Mouse (Mus musculus): ENCODE data around the gene Acsl3.

The Acsl3 gene

GRCm38 (mm10) chr1:78657671-78658440 is at the start of gene Acsl3, which contains the start of gene Utp14b:
TSS of gene Acsl3 (plus strand) at chr1:78657825.
TSS of gene Utp14b (plus strand) at chr1:78658038.
- peak; percentile 98 for DNase-seq

- DNase-seq: no peak
Measured at GRCm38 (mm10) chr1:78609134-78609907, 48.3 kb upstream of the Acsl3 start.

GRCm38 (mm10) chr1:78611039-78611438 is 46.6 kb upstream of the Acsl3 start:
- no peak for DNase-seq

DNA sequence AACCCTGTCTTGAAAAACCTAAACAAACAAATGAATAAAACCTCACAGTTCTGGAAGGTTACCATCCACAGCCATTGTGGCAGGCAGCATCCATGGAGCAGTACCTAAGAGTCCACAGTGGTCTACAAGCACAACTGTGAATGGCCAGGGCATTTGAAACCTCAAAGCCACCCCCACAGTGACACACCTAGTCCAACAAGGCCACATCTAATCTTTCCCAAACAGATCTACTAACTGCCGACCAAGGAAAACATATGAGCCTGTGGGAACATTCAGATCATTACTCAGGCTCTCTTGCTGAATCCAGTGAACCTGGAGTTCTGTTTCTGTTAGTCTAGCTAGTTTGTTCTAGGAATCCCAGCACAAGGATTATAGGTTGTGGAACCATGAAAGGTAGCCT is 44.7 kb upstream of the Acsl3 start:
- DNase-seq: no peak

- DNase-seq: no peak
Measured at GRCm38 (mm10) chr1:78624352-78624751, 33.3 kb upstream of the Acsl3 start.

DNA sequence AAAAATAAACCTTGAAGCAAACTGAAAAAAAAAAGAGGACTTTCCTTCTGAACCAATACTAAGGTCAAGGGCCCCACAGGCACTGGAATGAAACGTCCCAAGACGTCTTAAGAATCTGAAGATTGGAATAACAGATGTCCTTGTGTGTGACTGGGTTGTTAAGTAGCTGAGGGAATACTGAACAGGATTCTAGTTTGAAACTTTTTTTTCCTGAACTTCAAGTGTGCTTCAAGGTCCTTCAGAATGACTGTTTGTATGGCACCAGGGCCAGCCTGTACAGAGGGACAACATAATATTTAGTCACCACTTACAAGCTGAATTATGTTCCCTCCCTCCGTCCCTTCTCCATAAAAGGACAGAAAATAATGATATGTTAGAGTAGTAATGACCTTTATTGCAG is 23.1 kb upstream of the Acsl3 start:
- no peak for DNase-seq

GRCm38 (mm10) chr1:78640871-78641270 is 16.8 kb upstream of the Acsl3 start:
- DNase-seq: no peak

DNA sequence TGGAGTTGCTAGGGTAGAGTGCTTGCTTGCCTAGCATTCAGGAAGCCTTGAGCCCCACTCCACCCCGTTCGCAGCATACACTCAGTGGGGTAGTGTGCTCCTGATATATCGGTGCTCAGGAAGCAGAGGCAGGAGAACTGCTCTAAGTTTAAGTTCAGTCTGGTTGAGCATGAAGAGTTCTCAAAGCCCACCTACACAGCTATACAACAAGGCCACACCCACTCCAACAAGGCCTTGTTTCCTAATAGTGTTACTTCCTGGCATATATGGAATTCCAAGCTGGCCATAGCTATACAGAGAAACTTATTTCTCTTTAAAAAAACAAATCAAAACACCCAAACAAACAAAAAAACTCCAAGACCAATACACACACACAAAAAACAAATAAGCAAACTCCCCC is 15.8 kb upstream of the Acsl3 start:
- no peak for DNase-seq

DNA sequence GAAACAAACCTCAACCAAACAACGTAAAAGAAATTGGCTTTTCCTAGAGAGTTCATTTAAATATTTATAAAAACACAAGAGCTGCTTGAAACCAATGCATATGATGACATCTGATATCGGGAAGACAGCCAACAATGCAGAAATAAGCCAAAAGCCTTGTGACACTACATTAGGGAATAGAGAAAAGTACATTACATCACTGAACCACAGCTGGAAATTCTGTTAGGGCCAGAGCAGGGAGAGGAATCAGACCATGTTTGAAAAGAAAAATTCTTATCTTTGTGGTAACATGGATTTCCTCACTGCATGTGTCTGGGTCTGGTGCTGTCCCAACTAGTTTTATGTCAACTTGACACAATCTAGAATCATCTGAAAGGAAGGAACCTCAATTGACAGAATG is 15.4 kb upstream of the Acsl3 start:
- no peak for DNase-seq

- no peak for DNase-seq
Measured at GRCm38 (mm10) chr1:78647317-78647885, 10.2 kb upstream of the Acsl3 start.

DNA sequence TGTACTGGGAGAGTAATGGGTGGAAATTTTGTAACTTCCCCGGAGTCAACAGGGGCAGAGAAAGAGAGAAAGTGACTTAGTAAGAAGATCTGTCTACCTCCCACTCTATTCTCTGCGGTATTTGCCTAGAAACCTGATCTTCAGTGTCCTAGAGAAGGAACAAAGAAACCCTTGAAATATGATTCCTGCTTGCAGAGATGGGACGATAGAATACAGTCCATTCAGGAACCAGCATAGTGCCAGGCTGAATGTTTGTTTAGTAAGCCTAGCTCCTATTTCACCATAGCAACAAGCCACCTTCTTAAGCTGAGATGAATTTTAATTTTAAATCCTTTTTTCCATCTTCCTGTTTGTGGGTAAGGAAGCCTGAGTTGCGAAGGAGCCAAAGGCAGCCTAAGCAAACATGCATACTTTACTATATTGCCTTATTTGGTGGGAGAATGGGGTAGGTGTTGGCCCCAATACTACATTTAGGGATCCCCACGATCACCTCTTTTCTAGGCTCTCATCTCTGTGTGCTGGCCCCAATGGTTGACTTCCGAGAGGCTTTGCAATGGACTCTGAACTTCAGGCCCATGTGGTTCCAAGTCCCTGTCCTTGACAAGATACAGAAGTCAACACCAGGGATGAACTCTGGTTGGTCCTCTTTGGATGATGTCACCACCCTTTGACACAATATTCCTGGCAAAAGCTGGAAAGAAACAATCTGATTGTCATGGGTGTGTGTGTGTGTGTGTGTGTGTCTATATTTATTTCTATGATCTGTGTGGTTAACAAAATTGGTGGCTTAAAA is 8.2 kb upstream of the Acsl3 start:
- DNase-seq: no peak

- peak; percentile 70 for DNase-seq
Measured at GRCm38 (mm10) chr1:78656472-78656871, 1.2 kb upstream of the Acsl3 start.

GRCm38 (mm10) chr1:78657021-78657629 is 500 bp upstream of the Acsl3 start:
- DNase-seq: no peak

DNA sequence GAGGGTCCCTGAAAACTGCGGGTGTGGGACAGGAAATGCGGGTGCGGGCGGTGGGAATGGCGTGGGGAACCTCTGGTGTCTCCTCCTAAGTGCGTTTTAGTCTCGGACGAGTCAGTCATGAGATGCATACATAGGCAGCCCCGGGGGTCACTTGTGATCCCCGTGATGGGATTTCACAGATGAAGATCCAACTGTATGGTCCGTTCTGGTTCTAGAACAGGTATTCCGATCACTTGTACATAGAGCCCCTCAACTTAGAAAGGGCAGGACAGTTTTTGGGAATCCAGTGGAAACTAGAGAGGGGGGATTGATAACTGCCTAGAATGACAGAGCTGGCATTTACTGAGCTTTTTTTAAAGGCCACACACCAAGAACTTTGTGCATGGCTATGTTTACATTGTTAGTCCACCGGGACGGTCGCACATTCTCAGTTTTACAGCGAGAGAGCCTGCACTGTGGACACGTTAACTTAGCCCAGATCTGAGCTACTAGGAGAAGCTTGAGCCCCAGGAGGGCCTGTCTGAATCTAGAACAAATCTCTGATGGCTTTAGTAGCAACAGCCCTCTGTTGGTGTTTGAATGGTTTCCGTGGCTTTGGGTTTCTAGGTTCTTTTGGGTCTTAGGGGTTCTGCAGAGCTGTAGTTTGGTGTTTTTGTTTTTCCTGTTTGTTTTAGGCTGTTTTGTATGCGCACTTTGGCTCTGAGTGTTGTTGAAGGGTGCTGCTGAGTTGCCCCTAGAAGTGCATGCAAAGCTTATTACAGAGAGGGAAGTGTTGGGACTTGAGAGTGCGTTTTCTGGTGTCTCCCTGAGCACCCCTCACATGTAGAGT is 1.0 kb downstream of the Acsl3 start:
- peak; percentile 19 for DNase-seq

DNA sequence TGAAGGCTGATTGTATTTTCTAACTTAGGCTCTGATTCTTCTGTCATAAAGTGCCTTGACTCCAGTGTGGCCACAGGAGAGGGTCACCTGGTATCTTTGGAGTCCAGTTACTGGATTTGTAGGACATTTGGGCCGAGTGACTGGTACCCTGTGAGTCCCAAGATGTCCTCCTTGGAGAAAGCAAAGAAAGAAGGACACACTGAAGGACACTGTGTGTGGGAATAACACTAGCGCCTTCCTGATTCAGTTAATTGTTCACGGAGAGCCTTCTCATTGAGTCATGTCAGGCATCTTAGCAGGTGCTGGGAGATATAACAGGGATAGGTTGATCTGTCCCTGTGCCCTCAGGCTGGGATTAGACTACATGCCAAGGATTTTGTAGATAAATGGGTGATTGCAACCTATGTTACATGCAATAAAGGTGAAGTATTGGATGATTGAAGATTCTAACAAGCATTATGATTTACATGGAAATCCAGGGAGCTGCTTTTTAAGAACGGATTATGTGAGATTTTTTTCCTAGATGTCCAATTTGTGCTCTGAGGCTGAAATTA is 1.7 kb downstream of the Acsl3 start:
- no peak for DNase-seq

DNA sequence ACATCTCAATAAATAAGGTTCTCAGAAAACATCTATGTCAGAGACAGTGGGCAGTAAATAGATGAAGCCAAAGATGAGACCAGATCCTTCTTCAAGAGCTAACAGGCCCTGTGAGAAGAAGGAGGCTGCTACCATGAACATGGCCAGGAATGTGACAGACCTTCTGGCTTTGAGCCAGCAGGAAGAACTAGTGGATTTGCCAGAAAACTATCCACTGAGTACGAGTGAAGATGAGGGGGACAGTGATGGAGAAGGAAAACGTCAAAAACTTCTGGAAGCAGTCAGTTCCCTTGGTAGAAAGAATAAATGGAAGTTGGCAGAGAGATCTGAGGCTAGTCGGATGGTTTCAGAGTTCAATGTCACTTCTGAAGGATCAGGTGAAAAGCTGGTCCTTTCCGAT is 6.7 kb downstream of the Acsl3 start:
- DNase-seq: no peak

GRCm38 (mm10) chr1:78665954-78666499 is 8.4 kb downstream of the Acsl3 start:
- no peak for DNase-seq

- no peak for DNase-seq
Measured at GRCm38 (mm10) chr1:78666585-78666984, 9.0 kb downstream of the Acsl3 start.

- no peak for DNase-seq
Measured at GRCm38 (mm10) chr1:78682291-78682690, 24.7 kb downstream of the Acsl3 start.

GRCm38 (mm10) chr1:78684128-78684527 is 26.5 kb downstream of the Acsl3 start:
- no peak for DNase-seq

DNA sequence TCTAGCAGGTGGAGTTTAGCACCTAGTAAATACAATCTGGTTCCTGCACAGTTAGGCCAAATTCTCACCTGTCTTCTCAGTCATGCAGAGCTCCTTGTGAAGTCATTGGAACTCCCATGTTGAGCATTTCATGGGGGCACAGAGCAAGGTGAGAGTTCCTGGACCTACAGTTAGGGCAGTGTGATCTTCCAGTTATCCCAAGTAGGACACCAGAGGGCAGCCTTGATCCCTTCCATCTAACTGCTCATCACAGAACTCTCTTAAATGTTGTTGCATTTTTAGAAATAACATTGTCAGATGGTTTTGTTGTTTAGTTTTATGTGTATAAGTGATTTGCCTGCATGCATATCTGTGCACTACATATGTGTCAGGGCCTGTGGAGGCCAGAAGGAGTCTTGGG is 29.2 kb downstream of the Acsl3 start:
- DNase-seq: peak; percentile 15
